ENCODE assay signal across 29 mouse cellular contexts in genomic region chr10:127996690-127997089, GRCm38 (mm10). TPM values are rescaled to one million over a fixed set of nuclear protein-coding genes. Genes with fewer than 3 reads are reported as not detected.
DNase-seq lines count a peak whose midpoint lies in the region; ATAC-seq and TF ChIP-seq lines count a peak whose summit lies in the region.
"Had no signal": no experiment of that assay in that cellular context is flagged by ENCODE, and none has a peak within 500 bp of the region (broad histone marks: within the 10 kb centered on the region; RNA-seq: fewer than 3 reads in every experiment).

No protein-coding gene starts in this region.

- no peaks in the 10 kb centered on the region for H3K36me3 ChIP-seq in liver, embryonic 13.5 days
- no peaks in the 10 kb centered on the region for H3K36me3 ChIP-seq in liver, embryonic 11.5 days (ENCODE audit: control insufficient read depth, insufficient read depth, low read length)
- no peaks in the 10 kb centered on the region for H3K36me3 ChIP-seq in stomach, embryonic 15.5 days
- H3K36me3 ChIP-seq in stomach, postnatal 0 days (ENCODE audit: control insufficient read depth, insufficient read depth, low read length), result no peaks in the 10 kb centered on the region
- H3K36me3 ChIP-seq: forebrain, embryonic 10.5 days; G1E; heart, embryonic 15.5 days; hindbrain, embryonic 10.5 days; hindbrain, embryonic 13.5 days had no signal

- no peak for TF ChIP-seq EP300 in stomach, postnatal 0 days (optimal IDR thresholded peaks at IDR 0.05)

- no peak for TF ChIP-seq CTCF in stomach, postnatal 0 days (IDR thresholded peaks at IDR 0.05; ENCODE audit: low read depth)

- ATAC-seq in liver, embryonic 13.5 days (ENCODE audit: low read depth), result 0 out of 2 replicates have a peak, but pooled peaks have one; percentile 20
- ATAC-seq in liver, embryonic 11.5 days (replicated peaks; ENCODE audit: low FRiP score), result no peak
- peak; percentile 50 for ATAC-seq in stomach, embryonic 15.5 days (ENCODE audit: insufficient read depth, low FRiP score, low read depth)
- no peak for ATAC-seq in stomach, postnatal 0 days (ENCODE audit: low FRiP score, low TSS enrichment)
- ATAC-seq: forebrain, embryonic 13.5 days; forebrain, embryonic 16.5 days; hindbrain, embryonic 16.5 days; Patski had no signal

- no peak overlapping the region for H3K9ac ChIP-seq in liver, embryonic 13.5 days
- no peak overlapping the region for H3K9ac ChIP-seq in liver, embryonic 11.5 days (ENCODE audit: low read depth, low read length)
- H3K9ac ChIP-seq in stomach, embryonic 15.5 days, result no peak overlapping the region
- H3K9ac ChIP-seq in stomach, postnatal 0 days (ENCODE audit: low read length), result no peak overlapping the region
- H3K9ac ChIP-seq: forebrain, embryonic 13.5 days; heart, embryonic 15.5 days; hindbrain, embryonic 13.5 days had no signal

- DNase-seq in liver, embryonic 13.5 days, result no peak
- DNase-seq in liver, embryonic 11.5 days (ENCODE audit: low spot score), result no peak
- no peak for DNase-seq in stomach, postnatal 0 days (ENCODE audit: low spot score)
- DNase-seq in large intestine, adult 2 months (ENCODE audit: low read depth, low spot score), result peak; percentile 43
- peak; percentile 49 for DNase-seq in yolk sac, embryonic 10.5 days (ENCODE audit: low spot score)
- no peak for DNase-seq in kidney, postnatal 4 days
- no peak for DNase-seq in cerebellum, adult 11 months
- DNase-seq: adrenal gland, postnatal 14 days; B cell, adult 2 months; cerebellum, adult 11-12 months; cerebellum, adult 8-10 months; cerebellum, postnatal 14 days; gastrocnemius, postnatal 10 days; gastrocnemius, postnatal 36 days; heart, postnatal 10 days; heart, postnatal 36 days had no signal

- H3K27ac ChIP-seq in liver, embryonic 13.5 days, result no peak overlapping the region
- no peak overlapping the region for H3K27ac ChIP-seq in liver, embryonic 11.5 days (ENCODE audit: low read depth, low read length)
- no peak overlapping the region for H3K27ac ChIP-seq in stomach, embryonic 15.5 days
- H3K27ac ChIP-seq in stomach, postnatal 0 days (replicated peaks), result no peak overlapping the region
- H3K27ac ChIP-seq: forebrain, embryonic 10.5 days; forebrain, embryonic 13.5 days; heart, embryonic 15.5 days; hindbrain, embryonic 10.5 days; hindbrain, embryonic 13.5 days had no signal

- no peaks in the 10 kb centered on the region; the same call in 1 of the 2 replicates for H3K9me3 ChIP-seq in liver, embryonic 13.5 days (replicated peaks)
- H3K9me3 ChIP-seq in liver, embryonic 11.5 days (ENCODE audit: control insufficient read depth, low read length), result no peaks in the 10 kb centered on the region
- no peaks in the 10 kb centered on the region for H3K9me3 ChIP-seq in stomach, embryonic 15.5 days
- no peaks in the 10 kb centered on the region for H3K9me3 ChIP-seq in stomach, postnatal 0 days (ENCODE audit: control insufficient read depth, low read length)
- H3K9me3 ChIP-seq: forebrain, embryonic 10.5 days; forebrain, embryonic 13.5 days; heart, embryonic 15.5 days; hindbrain, embryonic 10.5 days; hindbrain, embryonic 13.5 days had no signal

- 70% methylated on average over 3 of the region's 3 CpGs for WGBS in liver, embryonic 13.5 days (ENCODE audit: insufficient replicate concordance)
- WGBS in liver, embryonic 11.5 days, result 84% methylated on average over 3 of the region's 3 CpGs
- WGBS in stomach, embryonic 15.5 days, result 90% methylated on average over 3 of the region's 3 CpGs
- 87% methylated on average over 3 of the region's 3 CpGs for WGBS in stomach, postnatal 0 days
- WGBS in large intestine, adult 2 months, result 69% methylated on average over 3 of the region's 3 CpGs

- H3K4me3 ChIP-seq in liver, embryonic 13.5 days (replicated peaks), result no peak overlapping the region
- no peak overlapping the region for H3K4me3 ChIP-seq in liver, embryonic 11.5 days (ENCODE audit: low read depth, low read length)
- no peak overlapping the region for H3K4me3 ChIP-seq in stomach, embryonic 15.5 days (replicated peaks)
- H3K4me3 ChIP-seq in stomach, postnatal 0 days (ENCODE audit: low read depth, low read length), result no peak overlapping the region
- H3K4me3 ChIP-seq: forebrain, embryonic 10.5 days; forebrain, embryonic 13.5 days; heart, embryonic 15.5 days; hindbrain, embryonic 10.5 days; hindbrain, embryonic 13.5 days had no signal

- H3K4me2 ChIP-seq in liver, embryonic 13.5 days, result no peak overlapping the region
- H3K4me2 ChIP-seq in liver, embryonic 11.5 days, result no peak overlapping the region
- H3K4me2 ChIP-seq in stomach, embryonic 15.5 days, result no peak overlapping the region
- no peak overlapping the region for H3K4me2 ChIP-seq in stomach, postnatal 0 days (replicated peaks; ENCODE audit: low read depth)
- H3K4me2 ChIP-seq: forebrain, embryonic 13.5 days; heart, embryonic 11.5 days; heart, embryonic 15.5 days; hindbrain, embryonic 13.5 days had no signal

- no peaks in the 10 kb centered on the region for H3K4me1 ChIP-seq in liver, embryonic 13.5 days (replicated peaks)
- no peaks in the 10 kb centered on the region for H3K4me1 ChIP-seq in liver, embryonic 11.5 days (replicated peaks; ENCODE audit: control insufficient read depth, insufficient read depth, low read length)
- H3K4me1 ChIP-seq in stomach, embryonic 15.5 days, result no peaks in the 10 kb centered on the region
- H3K4me1 ChIP-seq in stomach, postnatal 0 days (replicated peaks; ENCODE audit: control insufficient read depth, insufficient read depth), result no peaks in the 10 kb centered on the region
- H3K4me1 ChIP-seq: forebrain, embryonic 10.5 days; forebrain, embryonic 13.5 days; heart, embryonic 15.5 days; hindbrain, embryonic 10.5 days; hindbrain, embryonic 13.5 days had no signal

- no peaks in the 10 kb centered on the region for H3K27me3 ChIP-seq in liver, embryonic 13.5 days
- H3K27me3 ChIP-seq in liver, embryonic 11.5 days (replicated peaks; ENCODE audit: control insufficient read depth, insufficient read depth, low read length), result no peaks in the 10 kb centered on the region
- H3K27me3 ChIP-seq in stomach, embryonic 15.5 days (replicated peaks), result no peaks in the 10 kb centered on the region
- H3K27me3 ChIP-seq in stomach, postnatal 0 days (ENCODE audit: control insufficient read depth, insufficient read depth, low read length), result no peaks in the 10 kb centered on the region
- H3K27me3 ChIP-seq: CH12.LX; forebrain, embryonic 13.5 days; heart, embryonic 15.5 days; hindbrain, embryonic 13.5 days had no signal

RNA-seq across cellular contexts. Expression of gene Hsd17b6, which starts 10.7 kb away (rescaled TPM):
- polyA plus RNA-seq in liver, embryonic 13.5 days (2015; fragmentation: Nextera tagmentation; extraction: Ambion mirVana), result not detected in 2 replicates
- not detected in 2 replicates for polyA plus RNA-seq in liver, embryonic 11.5 days (2014; fragmentation: Nextera tagmentation; extraction: Ambion mirVana)
- not detected in 2 replicates for polyA plus RNA-seq in stomach, embryonic 15.5 days (2015; fragmentation: Nextera tagmentation; extraction: Ambion mirVana)
- 5.0 and 5.7 TPM in 2 replicates for polyA plus RNA-seq in stomach, postnatal 0 days (2015; fragmentation: Nextera tagmentation; extraction: Ambion mirVana)
- polyA plus RNA-seq in large intestine, adult 2 months (2012; rRNA removed), result 3.7 and 60.7 TPM in 2 replicates
- polyA plus RNA-seq: embryonic facial prominence, embryonic 11.5 days; forebrain, embryonic 10.5 days; forebrain, embryonic 13.5 days; forebrain, embryonic 16.5 days; G1E; heart, embryonic 11.5 days; heart, embryonic 15.5 days; hindbrain, embryonic 10.5 days; hindbrain, embryonic 13.5 days; hindbrain, embryonic 16.5 days; Patski had no signal

RNA-seq across cellular contexts. Expression of gene Prim1, which starts 18.3 kb away (rescaled TPM):
- polyA plus RNA-seq in liver, embryonic 13.5 days (2015; fragmentation: Nextera tagmentation; extraction: Ambion mirVana), result 87.0 and 99.1 TPM in 2 replicates
- polyA plus RNA-seq in liver, embryonic 11.5 days (2014; fragmentation: Nextera tagmentation; extraction: Ambion mirVana), result 106 and 112 TPM in 2 replicates
- 69.9 and 75.1 TPM in 2 replicates for polyA plus RNA-seq in stomach, embryonic 15.5 days (2015; fragmentation: Nextera tagmentation; extraction: Ambion mirVana)
- polyA plus RNA-seq in stomach, postnatal 0 days (2015; fragmentation: Nextera tagmentation; extraction: Ambion mirVana), result 27.3 and 27.4 TPM in 2 replicates
- polyA plus RNA-seq in large intestine, adult 2 months (2012; rRNA removed), result 6.6 and 8.8 TPM in 2 replicates

RNA-seq across cellular contexts. Expression of gene Naca, which starts 38.7 kb away (rescaled TPM):
- polyA plus RNA-seq in liver, embryonic 13.5 days (2015; fragmentation: Nextera tagmentation; extraction: Ambion mirVana), result 599 and 646 TPM in 2 replicates
- polyA plus RNA-seq in liver, embryonic 11.5 days (2014; fragmentation: Nextera tagmentation; extraction: Ambion mirVana), result 1,053 and 1,054 TPM in 2 replicates
- polyA plus RNA-seq in stomach, embryonic 15.5 days (2015; fragmentation: Nextera tagmentation; extraction: Ambion mirVana), result 639 and 789 TPM in 2 replicates
- polyA plus RNA-seq in stomach, postnatal 0 days (2015; fragmentation: Nextera tagmentation; extraction: Ambion mirVana), result 618 and 628 TPM in 2 replicates
- polyA plus RNA-seq in large intestine, adult 2 months (2012; rRNA removed), result 170 and 205 TPM in 2 replicates

Comparison
In these comparisons a context has a peak if more than half of its experiments do, and no peak if none do; other contexts are left out.
1. ATAC-seq: peak in liver, embryonic 13.5 days (single experiment) and stomach, embryonic 15.5 days (single experiment); none in liver, embryonic 11.5 days (single experiment) and stomach, postnatal 0 days (single experiment).
2. DNase-seq: peak in large intestine, adult 2 months (single experiment) and yolk sac, embryonic 10.5 days (single experiment); none in liver, embryonic 13.5 days (single experiment), liver, embryonic 11.5 days (single experiment), stomach, postnatal 0 days (single experiment), kidney, postnatal 4 days (0 of 2) and cerebellum, adult 11 months (single experiment).